Mouse (Mus musculus) intestine, embryonic 16.5 days (tissue): Measurements from ENCODE around the gene Fyb2. TPM values are rescaled to one million over a fixed set of nuclear protein-coding genes. Genes with fewer than 3 reads are reported as not detected.
A peak's percentile ranks its signal among the peaks of the same experiment; 100 is the strongest.

Experiments used
- ATAC-seq: fragments of 200-750 bp; cut with Nextera tagmentation; 2 replicates; pipeline ENCODE4 v1.8.0; 2017; ENCODE audit warnings: moderate TSS enrichment, moderate library complexity
- H3K27ac ChIP-seq: fragments of 300-500 bp; sonication (generic); 2 replicates; pipeline ENCODE4 v1.5.1; 2014; ENCODE audit warnings: mild to moderate bottlenecking, low read length
- H3K27me3 ChIP-seq: fragments of 300-500 bp; sonication (generic); replicated peaks from 2 replicates; pipeline ENCODE4 v1.6.1; 2014; ENCODE audit warnings: low read length, control low read depth, mixed read lengths; ENCODE audit not compliant: control insufficient read depth, insufficient read depth
- H3K36me3 ChIP-seq: fragments of 300-500 bp; sonication (generic); 2 replicates; pipeline ENCODE4 v1.6.1; 2014; ENCODE audit warnings: low read length, control low read depth; ENCODE audit not compliant: control insufficient read depth, insufficient read depth
- H3K4me1 ChIP-seq: fragments of 300-500 bp; sonication (generic); 2 replicates; pipeline ENCODE4 v1.6.1; 2014; ENCODE audit warnings: low read length, control low read depth, mixed read lengths; ENCODE audit not compliant: control insufficient read depth, insufficient read depth
- H3K4me2 ChIP-seq: fragments of 300-500 bp; sonication (generic); 2 replicates; pipeline ENCODE4 v1.6.1; 2014; ENCODE audit warnings: low read depth, low read length, control low read depth
- H3K4me3 ChIP-seq: fragments of 300-500 bp; sonication (generic); 2 replicates; pipeline ENCODE4 v1.5.1; 2014; ENCODE audit warnings: mild to moderate bottlenecking, low read length
- H3K9ac ChIP-seq: fragments of 300-500 bp; sonication (generic); 2 replicates; pipeline ENCODE4 v1.6.1; 2014; ENCODE audit warnings: low read depth, low read length
- H3K9me3 ChIP-seq: fragments of 300-500 bp; sonication (generic); 2 replicates; pipeline ENCODE4 v1.6.1; 2016; ENCODE audit warnings: low read length, control low read depth; ENCODE audit not compliant: control insufficient read depth
- WGBS: fragments of 180-500 bp; shearing (Covaris S2); extraction: QIAGEN DNeasy Blood & Tissue Kit; methylation state at CpG from one replicate; pipeline ENCODE4 v1.1.7; 2014; 5-methylcytosine and 5-hydroxymethylcytosine counted together
- polyA plus RNA-seq: library from polyadenylated mRNA; unstranded; fragments of >200 nt; fragmentation: Nextera tagmentation; extraction: Ambion mirVana; gene quantifications from 2 replicates; pipeline ENCODE4 v1.2.1, GENCODE M21; 2015

The Fyb2 gene
- polyA plus RNA-seq, 1 experiment from 2014 or later: 0.20 TPM

DNA sequence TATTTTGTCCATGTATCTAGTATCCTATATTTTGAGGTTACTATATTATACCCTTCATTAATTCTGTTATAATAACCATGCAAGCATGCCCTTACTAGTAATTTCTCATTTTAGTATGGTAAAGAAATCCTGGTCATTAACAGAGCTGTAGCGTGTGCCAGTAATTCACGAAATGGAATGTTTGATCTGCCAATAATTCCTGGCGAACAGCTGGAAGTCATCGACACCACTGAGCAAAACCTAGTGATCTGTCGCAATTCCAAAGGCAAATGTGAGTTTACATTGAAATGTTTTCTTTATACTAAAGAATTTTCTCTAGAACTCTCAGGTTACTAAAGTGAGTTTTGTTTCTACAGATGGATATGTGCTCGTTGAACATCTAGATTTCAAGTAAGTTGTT lies 102.2 kb downstream of the Fyb2 start:
- no peak overlapping the region for H3K4me3 ChIP-seq
- no peaks in the 10 kb centered on the region for H3K9me3 ChIP-seq
- no peak for ATAC-seq
- no peak overlapping the region for H3K27ac ChIP-seq
- H3K4me2 ChIP-seq: no peak overlapping the region
- WGBS: 68% methylated on average over 6 of the region's 6 CpGs
- H3K27me3 ChIP-seq: no peaks in the 10 kb centered on the region
- no peak overlapping the region for H3K9ac ChIP-seq
- H3K4me1 ChIP-seq: no peaks in the 10 kb centered on the region
- no peaks in the 10 kb centered on the region for H3K36me3 ChIP-seq

DNA sequence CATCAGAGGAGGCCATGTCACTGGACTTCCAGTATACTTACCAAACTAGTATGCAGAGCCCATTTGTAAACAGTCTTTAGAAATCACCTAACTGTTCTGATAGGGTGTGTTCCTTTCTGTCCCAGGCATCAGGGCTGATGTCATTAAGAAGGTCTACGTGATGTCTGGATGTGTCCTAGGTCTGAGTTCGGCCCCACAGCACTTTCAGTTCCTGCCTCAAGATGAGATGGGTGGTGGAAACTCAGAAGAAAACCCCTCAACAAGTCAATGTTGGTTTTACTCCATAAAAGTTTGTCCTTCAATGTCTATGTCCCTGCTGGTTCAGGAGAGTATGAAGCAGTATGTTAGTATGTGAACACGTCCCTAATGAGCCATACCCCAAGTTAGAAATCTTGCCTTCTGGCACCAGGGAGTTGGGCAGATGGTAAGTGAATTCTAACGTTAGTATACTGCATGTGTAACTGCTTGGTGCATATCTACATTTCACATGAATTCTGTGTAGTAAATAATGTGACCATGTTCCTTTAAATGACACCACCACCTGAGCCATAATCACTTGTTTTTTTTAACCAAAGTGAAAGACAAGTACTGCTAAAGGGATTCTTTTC lies 102.9 kb downstream of the Fyb2 start:
- 83% methylated on average over 4 of the region's 4 CpGs for WGBS
- Histone ChIP-seq H3K4me2 (no peak overlapping the region), H3K4me3 (no peak overlapping the region), H3K36me3 (no peaks in the 10 kb centered on the region), H3K4me1 (no peaks in the 10 kb centered on the region), H3K9me3 (no peaks in the 10 kb centered on the region), H3K27ac (no peak overlapping the region), H3K9ac (no peak overlapping the region), H3K27me3 (no peaks in the 10 kb centered on the region)
- ATAC-seq: no peak

DNA sequence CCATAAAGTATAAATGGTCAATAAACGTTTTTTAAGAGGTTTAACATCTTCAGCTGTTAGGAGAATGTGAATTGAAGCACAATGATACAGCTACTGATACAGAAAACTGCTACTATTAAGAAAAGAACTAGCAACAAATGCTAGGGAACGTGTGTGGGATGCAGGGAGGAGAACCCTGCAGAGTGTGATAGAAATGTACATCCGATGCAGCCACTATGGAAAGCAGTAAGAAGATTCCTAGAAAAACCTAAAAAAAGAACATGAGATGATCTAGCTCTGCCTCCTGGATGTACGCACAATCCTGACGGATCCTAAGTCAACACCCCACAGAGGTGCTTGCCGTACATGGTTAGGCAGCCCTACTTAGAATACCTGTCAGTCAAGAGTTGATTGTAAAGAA lies 114.0 kb downstream of the Fyb2 start:
- Histone ChIP-seq H3K9me3 (no peaks in the 10 kb centered on the region), H3K27me3 (no peaks in the 10 kb centered on the region), H3K4me3 (no peak overlapping the region), H3K36me3 (no peaks in the 10 kb centered on the region), H3K4me1 (0 out of 2 replicates have a peak, but pooled peaks cover 2% of the 10 kb centered on the region), H3K27ac (no peak overlapping the region), H3K4me2 (no peak overlapping the region), H3K9ac (no peak overlapping the region)
- 80% methylated on average over 6 of the region's 6 CpGs for WGBS
- no peak for ATAC-seq

DNA sequence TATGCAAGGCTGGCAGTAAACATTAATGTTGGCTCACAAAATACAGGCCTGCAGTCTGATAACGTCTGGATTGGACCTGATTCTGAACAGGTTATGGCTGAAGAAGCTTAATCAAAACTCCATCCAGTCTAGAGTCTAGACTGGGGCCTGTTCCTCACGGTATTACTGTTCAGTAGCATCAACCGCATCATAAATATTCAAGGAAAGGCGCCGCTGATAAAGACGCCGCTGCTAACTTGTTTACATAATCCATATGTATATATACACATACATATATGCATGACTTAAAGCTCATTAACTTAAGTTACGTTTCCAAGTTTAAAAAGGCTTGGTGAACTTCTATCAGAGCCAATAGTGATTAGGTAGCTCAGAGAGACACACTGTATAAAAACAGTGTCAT lies 117.8 kb downstream of the Fyb2 start:
- Histone ChIP-seq H3K36me3 (no peaks in the 10 kb centered on the region), H3K4me1 (0 out of 2 replicates have a peak, but pooled peaks cover 2% of the 10 kb centered on the region), H3K27ac (no peak overlapping the region), H3K9me3 (no peaks in the 10 kb centered on the region), H3K4me2 (no peak overlapping the region), H3K4me3 (no peak overlapping the region), H3K9ac (no peak overlapping the region), H3K27me3 (no peaks in the 10 kb centered on the region)
- WGBS: 47% methylated on average over 8 of the region's 8 CpGs
- no peak for ATAC-seq

DNA sequence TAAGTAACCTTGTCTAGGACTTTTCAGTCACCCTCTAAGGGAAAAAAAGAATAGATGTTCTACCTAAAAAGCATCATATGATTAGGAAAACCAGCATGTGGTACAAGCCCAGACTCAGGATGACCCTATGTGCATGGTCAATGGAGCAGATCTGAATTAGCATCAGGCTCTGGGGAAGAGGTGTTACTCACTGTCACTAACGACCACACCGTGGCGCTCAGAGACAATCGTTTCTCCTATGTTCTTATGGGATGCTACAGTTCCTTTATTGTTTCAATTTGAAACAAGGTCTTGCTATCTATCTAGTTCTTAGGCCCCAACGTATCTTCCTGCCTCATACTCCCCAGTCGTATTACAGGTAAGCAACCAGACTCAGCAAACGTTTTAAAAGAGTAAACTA lies 119.9 kb downstream of the Fyb2 start:
- Histone ChIP-seq H3K27ac (no peak overlapping the region), H3K4me1 (0 out of 2 replicates have a peak, but pooled peaks cover 2% of the 10 kb centered on the region), H3K9me3 (no peaks in the 10 kb centered on the region), H3K27me3 (no peaks in the 10 kb centered on the region), H3K4me2 (no peak overlapping the region), H3K4me3 (no peak overlapping the region), H3K9ac (no peak overlapping the region), H3K36me3 (no peaks in the 10 kb centered on the region)
- no peak for ATAC-seq
- WGBS: 60% methylated on average over 7 of the region's 7 CpGs

DNA sequence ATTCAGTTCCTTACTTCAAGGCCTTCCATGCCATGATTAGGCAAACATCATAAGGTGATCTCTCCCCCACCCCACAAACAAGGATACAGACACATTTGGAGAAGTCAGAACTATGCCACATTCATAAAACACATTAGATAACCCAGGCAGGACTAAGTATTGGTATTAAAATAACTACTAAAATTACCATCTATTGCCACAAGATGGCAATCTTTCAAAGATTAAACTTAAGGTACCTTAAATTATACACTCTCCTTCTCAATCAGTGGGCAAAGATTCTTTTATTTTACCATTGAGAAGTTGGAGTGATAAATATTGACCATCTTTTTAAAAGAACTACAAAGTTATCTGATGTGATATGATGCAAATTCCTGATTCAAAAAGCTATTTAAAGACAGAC lies 121.0 kb downstream of the Fyb2 start:
- Histone ChIP-seq H3K4me3 (no peak overlapping the region), H3K4me1 (0 out of 2 replicates have a peak, but pooled peaks cover 2% of the 10 kb centered on the region), H3K9me3 (no peaks in the 10 kb centered on the region), H3K4me2 (no peak overlapping the region), H3K27me3 (no peaks in the 10 kb centered on the region), H3K36me3 (no peaks in the 10 kb centered on the region), H3K27ac (no peak overlapping the region), H3K9ac (no peak overlapping the region)
- no peak for ATAC-seq

DNA sequence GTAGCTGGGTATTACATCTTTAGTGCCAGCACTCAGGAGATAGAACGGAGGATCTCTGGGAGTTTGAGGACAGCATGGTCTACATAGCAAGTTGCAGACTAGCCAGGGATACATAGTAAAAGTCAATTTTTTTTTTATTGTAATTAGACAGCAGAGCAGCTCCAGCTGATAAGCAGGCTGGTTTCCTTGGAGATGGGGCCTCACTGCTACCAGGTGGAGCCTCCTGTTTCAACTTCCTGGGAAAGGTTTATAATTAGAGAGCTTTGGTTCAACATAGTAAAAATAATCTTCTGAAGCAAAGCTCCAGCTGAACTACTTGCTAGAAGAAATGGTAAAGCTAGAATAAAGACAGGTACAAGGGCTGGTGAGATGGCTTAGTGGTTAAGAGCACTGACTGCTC lies 136.8 kb downstream of the Fyb2 start:
- Histone ChIP-seq H3K4me1 (peaks cover 4% of the 10 kb centered on the region; the same call in 1 of the 2 replicates), H3K9ac (no peak overlapping the region), H3K4me3 (no peak overlapping the region), H3K9me3 (no peaks in the 10 kb centered on the region), H3K4me2 (no peak overlapping the region), H3K27me3 (no peaks in the 10 kb centered on the region), H3K36me3 (no peaks in the 10 kb centered on the region), H3K27ac (no peak overlapping the region)
- WGBS: 62% methylated on average over 1 of the region's 1 CpGs
- 0 out of 2 replicates have a peak, but pooled peaks have one; percentile 23 for ATAC-seq

DNA sequence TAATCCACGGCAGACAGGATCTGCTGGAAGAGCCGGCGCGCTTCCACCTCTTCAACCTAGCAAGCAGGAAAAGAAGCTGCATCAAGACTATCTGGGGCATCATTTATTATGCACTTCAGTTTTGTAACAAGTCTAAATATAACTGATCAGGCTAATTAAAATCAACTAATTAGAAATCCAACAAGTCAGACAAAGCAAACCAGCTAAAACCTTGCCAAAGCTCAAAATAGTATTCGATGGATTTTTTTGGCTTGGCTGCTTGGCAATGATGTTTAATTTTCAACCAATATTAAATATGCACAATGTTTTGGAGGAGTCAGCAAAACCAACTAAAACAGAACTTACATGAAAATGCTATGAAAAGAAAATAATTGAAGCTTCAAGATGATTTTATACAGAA lies 138.0 kb downstream of the Fyb2 start:
- no peak overlapping the region for H3K9ac ChIP-seq
- no peaks in the 10 kb centered on the region for H3K27me3 ChIP-seq
- H3K9me3 ChIP-seq: no peaks in the 10 kb centered on the region
- no peaks in the 10 kb centered on the region for H3K36me3 ChIP-seq
- H3K27ac ChIP-seq: no peak overlapping the region
- no peak overlapping the region for H3K4me2 ChIP-seq
- no peak for ATAC-seq
- H3K4me1 ChIP-seq: peaks cover 4% of the 10 kb centered on the region; the same call in 1 of the 2 replicates
- 96% methylated on average over 5 of the region's 5 CpGs for WGBS
- no peak overlapping the region for H3K4me3 ChIP-seq
